Mouse (Mus musculus) kidney, adult 11 months (tissue): Measurements from ENCODE around the gene Dapp1.
"Not testable (repeated sequence)": the region's sequence is repeated elsewhere in the genome, so short reads cannot be mapped to it uniquely, and the experiment has no call there.

ENCODE experiments used
- DNase-seq: peaks from one replicate; pipeline ENCODE4 v3.0.0; 2022

Dapp1 gene

DNA sequence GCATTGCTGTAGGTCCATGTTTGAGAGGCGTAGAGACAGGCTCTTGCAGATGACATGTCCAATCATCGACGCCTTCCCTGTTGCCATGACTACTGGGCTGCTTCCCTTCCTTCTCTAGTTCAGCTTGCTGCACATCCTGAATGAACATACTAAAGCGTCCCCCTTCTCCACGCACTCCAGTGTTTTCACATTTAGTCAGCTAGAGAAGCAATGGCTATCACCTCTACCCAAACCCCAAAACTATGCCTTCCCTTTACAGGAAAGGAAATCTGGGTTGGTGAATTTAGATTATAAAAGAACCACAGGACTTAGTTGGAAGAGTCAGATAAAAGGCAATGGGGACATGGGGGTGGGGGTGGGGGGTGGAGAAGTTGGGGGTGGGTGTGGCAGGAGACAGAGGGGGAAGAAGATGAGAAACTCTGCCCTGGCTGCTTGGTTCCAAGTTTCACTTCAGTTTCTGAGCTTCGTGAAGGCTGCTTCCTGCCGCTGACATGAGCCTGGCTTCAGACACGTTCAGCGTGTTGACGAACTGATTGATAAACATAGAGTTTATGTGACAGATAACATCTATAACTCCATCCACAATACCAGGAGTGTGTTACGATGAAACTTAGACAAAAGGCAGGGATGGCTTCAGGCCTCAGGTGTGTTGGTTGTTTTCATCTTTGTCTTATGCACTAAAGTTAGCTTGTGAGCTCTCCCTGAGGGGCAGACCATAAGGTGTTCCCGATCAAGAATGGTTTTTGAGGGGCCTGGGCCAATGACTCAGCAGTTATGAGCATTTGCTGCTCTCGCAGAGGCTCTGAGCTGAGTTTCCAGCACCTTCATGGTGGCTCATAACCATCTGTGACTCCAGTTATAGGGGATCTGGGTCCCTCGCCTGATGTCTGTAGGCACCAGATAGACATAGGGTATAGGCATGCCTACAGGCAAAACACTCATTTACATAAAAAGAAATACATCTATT is 28.1 kb downstream of the Dapp1 start:
- no peak for DNase-seq

DNA sequence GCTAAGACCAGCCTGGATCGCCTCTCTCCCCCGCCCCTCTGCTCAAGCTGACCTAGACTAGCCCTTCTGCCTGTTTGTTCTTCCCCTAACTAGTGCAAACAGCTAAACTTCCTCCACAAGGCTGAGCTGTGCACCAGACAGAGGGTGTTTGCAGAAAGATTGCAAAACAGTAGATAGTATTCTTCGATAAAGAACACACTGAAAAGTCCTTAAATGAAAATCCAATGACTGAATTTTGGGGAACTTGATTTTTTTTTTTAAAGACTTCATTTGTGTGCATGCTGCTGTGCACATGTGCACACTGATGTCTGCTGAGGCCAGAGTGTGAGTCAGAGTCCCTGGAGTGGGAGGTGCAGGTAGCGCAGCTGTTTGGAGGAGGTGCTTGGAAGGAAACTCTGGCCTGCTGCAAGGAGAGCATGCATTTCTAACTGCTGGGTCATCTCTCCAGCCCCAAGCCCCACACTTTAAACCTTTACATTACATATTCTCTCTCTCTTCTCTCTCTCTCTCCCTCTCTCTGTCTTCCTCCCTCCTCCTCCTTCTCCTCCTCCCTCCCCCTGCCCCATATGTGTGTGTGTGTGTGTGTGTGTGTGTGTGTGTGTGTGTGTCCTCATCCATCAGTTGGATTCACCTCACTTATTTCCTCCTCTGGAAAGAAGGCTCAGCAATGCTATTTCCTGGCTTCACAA is 29.0 kb downstream of the Dapp1 start:
- no peak for DNase-seq

DNA sequence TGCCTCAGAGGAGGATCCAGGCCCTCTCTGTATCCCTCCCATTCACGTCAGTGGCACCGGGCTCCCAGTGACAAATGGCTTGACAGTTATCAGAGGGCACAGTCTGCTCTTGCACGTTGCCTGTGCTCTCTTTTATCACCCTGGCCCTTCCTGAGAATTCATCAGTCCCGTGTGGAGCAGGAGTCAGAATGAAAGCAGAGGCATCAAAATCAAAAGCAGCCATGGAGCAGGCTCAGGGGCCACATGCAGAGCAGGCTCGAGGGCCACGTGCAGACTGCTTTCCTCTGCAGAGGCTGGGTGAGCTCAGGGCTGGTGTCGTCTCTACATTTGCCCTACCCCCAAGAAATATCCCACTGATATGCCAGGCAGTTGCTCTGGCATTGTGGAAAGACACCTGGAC is 29.5 kb downstream of the Dapp1 start:
- DNase-seq = no peak

DNA sequence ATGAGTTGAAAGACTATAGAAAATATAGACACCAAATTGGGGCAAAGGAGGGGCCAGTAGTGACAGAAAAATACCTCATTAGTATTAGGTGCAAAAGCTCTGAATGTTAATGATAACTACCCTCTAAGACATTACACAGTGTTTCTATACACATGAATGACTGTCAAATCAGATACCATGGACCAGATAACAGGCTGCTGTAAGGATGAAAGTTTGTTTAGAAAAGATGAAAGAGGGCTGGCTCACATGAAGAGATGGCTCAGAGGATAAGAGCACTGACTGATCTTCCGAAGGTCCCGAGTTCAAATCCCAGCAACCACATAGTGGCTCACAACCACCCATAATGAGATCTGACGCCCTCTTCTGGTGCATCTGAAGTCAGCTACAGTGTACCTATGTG is 30.0 kb downstream of the Dapp1 start:
- DNase-seq = not testable (repeated sequence)

DNA sequence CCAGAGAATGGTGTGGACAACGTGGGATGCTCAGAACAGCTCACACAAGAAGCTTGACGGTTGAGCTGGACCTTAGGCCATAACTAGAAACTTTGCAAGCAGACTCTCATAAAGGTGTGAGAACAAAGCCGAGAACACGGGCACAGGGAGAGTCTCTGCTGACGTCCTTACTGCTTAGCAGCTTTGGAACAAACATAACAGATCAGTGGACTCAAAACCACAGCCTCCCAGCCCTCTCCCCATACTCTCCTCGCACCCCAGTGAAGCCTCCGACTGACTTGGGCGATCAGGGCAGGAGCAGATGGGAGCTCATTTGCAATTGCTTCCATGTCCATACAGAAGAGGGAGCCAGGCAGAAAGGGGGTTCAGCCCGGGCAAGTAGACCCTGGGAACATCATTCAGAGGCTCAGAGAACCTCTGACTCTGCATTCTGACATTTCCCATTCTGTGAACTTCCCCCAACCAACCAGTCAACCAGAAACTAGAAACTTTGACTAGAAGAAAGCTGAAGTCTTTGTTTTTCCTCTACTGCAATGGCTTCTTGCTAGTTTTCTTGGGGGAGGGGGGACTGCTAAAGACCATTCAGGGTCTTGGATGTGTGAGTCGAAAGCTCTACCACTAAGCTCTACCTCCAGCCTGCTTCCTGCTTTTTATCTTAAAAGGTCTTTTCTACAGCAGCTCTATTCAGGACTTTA is 31.0 kb downstream of the Dapp1 start:
- DNase-seq = no peak

DNA sequence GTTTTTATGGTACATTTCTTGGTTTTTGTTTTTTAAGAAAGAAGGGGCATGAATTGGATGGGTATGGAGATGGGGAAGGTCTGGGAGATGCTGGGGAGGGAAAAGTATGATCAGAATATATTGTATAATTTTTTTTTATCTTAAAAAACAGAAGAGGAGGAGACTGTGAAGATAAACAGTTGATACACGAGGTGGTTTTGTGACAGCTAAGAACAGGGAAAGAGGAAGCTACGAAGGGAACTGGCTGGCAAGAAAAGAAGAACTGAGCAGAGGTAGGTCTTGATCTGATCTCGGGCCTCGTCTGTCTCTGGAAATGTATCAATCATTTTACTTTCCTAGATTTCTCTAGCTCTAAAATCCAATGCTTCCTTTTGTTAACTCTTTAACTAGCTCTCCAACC is 33.8 kb downstream of the Dapp1 start:
- no peak for DNase-seq

DNA sequence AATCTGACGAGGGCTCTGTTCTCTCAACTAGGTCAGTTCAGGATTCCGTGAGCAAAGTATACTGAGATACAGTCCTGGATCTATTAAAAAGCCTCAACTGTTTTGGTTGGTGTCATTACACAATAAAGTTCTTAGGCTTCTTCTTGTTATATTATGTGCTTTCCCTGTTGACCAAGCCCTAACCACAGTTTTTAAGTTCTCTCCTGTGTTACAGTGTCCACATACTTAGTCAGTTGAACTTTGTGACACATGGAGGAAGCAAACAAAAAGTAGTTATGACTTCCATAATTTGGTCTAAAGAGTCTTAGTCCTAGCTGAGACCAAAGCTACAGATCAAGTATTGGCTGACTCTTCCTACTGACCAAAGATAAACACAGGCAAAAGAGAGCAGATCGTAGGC is 34.5 kb downstream of the Dapp1 start:
- no peak for DNase-seq

DNA sequence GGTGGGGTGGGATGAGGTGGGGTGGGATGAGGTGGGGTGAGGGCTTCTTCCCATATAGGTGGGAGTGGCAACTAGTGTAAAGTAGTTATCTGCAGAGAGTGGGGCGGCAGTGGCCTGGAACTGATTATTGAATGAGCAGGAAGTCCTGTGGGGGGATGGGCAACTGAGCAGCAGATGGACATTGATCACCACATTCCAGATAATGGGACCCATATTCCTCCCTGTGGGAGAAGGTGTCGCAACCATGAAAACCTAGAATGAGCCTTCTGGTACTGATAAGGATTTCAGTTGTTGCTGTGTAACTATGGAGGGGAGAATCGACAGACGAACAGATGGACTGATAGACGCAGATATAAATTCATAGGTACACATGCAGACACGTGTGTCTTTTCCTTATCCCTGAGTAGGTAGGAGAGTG is 37.6 kb downstream of the Dapp1 start:
- DNase-seq = no peak

DNA sequence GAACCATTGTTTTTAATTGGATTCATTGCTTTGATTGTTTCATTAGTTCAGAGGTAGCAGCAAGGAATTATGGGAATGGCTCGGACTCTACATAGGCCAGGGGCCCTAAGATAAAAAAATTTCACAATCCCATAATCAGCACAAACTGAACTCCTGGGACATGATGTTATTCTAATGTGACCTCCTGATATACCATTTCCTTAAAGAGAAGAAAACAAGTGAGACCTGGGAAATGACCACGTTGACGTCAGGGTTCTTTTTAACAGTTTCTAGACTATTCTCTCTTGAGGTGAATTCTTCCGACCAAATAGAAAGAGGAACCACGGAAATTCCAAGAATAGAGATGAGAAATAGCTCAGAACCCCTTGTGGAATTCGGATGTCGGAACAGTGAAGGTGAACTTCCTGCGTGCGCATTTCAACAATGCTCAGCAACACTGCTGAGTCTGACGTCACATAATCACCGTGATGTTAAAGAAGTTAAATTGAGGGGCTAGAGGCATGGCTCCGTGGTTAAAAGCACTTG is 39.2 kb downstream of the Dapp1 start:
- DNase-seq = no peak

DNA sequence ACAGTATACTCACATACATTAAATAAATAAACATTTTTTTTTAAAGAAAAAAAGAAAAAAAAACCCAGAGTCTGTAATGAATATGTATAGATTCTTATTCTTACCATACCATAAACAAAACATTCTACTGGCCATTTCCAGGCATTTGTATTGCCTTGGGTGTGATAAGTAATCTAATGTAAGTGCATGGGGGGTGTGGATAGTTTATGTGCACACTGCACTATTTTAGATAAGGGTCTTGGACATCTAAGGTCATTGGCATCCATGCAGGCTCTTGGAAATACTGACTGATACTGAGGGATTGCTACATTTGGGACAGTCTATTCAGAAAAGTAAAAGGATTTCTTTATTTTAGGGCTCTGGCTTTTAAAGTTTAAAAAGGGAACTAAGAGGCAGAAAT is 39.8 kb downstream of the Dapp1 start:
- DNase-seq = no peak

DNA sequence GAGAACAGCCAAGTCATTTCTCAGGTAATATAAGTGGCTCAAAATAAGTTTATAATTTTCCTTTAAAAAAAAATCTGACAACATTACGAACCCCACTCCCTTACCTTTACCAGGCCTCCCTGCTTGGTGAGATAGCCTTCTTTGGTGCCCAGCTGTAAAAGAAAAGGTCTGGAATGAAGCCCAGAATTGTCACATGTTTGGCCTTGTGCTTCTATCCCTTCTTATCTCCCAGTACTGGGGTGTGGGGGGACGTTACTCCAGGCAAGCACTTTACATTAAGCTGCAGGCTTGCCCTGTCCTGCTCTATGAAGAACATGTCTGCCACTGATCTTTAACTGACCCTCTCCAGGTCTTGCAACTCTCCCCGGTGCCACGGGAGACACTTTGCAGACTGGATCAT is 40.6 kb downstream of the Dapp1 start:
- no peak for DNase-seq

DNA sequence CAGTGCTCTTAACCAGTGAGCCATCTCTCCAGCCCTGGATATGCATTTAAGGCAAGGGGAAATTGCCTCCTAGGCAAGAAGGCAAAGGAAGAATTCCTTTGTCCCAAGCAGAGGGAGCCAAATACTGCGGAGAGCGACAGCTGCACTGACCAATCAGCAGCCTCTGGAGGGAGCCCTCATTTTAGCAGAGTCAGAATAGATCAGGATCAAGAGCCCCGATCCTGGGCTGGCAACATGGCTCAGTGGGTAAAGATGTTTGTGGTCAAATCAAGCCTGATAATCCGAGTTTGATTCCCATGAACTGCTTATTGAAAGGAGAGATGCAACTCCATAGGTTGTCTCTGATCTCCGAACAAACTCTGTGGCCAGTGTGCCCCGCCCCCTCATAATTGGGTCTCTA is 42.7 kb downstream of the Dapp1 start:
- DNase-seq = no peak

DNA sequence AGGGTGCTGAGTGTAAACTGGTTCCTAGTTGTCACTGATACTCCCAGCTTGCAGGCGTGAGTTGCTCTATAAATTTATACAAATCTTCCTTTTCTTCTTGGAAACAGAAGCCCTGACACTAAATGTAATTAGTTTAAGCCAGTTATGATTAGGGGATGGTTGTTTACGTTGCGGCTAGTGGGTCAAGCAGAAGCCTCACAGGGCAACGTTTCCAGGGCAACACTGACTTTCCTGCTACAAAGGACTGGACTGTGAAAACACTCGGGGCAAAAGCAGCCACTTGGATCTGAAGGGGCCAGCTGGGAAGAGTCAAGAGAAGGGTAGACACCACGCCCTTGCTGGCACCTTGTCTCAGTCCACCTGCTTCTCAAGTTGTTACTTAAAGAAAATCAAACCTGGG is 44.8 kb downstream of the Dapp1 start:
- no peak for DNase-seq

DNA sequence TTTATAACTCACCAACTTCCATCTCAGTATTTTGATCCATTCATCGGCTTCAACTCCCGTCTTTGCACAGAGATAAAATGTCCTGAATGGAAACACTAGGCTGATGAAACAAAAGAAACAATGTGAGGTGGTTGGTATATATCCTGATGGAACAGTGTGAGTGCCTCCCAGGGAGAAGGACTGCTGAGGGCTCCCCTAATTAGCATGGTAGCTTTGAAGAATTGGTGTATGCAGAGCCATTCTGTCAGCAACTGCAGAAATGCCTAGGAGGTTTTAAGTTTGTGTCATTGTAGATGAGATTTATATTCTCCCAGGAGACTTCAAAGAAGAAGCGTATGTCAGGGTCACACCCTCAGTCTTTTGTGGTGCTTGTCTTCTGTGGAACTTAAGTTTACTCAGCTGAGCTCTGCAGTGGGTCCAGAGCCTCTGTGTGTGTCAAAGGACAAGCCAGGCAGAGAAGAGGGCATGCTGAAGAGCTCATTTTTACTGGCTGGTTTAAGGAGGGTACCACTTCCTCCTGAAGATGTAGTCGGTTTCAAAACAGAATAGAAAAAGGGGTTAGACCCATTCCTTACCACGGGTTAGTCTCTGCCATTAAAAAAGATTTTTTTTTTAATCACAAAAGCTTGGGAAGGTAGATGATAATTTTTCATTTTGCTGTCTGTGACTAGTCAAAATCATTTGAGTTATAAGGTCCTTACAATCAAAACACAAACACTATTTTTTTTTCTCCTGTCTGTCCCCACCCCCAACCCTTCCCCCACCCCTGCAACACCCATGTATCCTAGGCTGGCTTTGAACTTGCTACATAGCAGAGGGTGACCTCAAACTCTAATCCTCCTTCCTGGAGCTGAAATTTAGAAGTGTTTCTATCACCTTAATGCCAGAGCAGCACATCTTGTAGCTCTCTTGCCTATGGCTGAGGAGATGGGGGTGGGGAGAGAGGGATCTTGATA is 45.5 kb downstream of the Dapp1 start:
- no peak for DNase-seq

DNA sequence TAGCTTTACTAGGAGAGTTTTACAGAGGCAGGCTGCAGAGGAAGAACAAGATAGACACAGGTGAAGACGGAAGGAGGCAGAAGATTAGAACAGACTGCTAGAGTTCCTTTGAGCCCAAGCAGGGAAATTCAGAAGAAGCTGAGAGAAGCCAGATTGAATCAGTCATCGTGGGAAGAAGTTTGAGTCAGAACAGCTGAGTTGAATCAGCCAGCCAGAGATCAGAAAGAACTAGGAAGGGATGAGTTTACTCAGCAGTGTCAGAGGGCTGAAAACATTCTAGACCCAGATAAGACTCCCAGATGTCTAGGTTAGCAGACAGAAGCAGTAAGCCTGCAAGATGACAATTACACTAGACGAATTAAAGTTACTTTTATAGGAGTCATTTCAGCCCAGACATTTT is 47.4 kb downstream of the Dapp1 start:
- DNase-seq = no peak

DNA sequence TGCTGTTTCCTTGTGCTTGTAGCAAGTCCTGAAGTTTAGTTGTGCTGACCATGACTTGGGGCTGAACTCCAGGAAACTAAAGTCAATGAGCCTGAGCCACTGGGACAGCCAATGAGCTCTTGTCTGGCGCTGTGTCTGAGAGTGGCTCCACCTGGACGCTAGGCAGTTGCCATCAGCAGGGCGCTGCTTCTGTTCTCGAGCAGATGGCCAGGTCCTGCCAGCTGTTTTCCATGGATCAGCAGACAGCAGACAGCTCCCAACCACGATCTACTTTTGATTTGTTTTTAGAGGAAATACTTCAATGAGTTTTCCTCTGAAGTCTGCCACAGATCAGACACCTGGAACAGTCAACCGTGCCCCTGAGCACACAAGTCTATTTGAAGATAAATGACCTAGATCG is 48.6 kb downstream of the Dapp1 start:
- no peak for DNase-seq

DNA sequence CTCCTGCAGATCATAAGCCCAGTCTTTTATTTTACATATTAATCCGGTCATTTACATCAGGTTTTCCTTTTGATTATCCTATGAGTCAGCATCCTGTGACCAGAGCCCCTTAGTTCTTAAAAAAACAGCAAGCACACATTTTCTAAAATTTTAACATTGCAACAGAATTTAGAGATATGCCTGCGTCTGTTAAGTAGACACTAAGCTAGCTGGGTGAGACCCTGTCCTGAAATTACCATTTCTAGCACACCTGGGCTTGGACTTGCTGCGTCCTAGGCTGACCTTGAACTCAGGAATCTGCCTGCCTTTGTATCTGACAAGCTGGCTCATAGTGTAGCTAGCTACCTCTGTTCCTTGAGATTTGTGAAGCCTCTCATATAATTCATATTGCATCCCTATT is 51.4 kb downstream of the Dapp1 start:
- no peak for DNase-seq

DNA sequence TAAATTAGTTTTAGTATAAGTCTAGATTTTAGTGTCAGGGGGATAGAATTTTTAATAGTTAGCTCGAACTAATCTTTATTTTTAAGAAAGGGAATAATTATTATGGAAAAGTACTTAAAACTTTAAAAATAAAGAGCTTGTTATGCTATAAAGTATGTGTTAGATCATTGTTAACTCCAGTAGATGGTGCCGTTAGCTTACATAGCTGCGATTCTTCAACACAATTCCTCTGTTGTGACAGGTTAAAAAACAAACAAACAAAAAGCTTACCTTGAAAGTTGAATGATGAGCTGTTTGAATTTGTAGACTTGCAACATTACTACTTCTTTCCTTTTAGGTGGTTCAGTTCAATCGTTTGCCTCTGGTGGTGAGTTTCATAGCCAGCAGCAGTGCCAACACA is 54.3 kb downstream of the Dapp1 start:
- no peak for DNase-seq

DNA sequence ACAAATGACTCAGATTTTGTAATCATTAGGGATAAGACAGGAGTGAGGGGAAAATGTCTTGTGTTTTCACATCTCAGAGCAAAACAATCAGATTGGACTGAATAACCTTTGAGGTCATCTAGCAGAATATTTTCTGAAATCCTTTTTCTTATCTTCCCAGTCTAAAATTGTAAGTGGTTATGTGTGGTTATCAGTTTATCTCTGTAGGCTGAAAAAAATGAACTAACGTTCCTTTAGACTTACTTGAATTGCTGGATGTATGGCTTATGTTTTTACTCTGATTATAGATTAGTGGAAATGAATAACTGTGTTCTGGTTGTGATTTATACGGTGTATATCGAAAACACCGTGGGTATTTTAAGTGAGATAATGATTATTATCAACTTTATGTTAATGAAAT is 60.8 kb downstream of the Dapp1 start:
- no peak for DNase-seq

DNA sequence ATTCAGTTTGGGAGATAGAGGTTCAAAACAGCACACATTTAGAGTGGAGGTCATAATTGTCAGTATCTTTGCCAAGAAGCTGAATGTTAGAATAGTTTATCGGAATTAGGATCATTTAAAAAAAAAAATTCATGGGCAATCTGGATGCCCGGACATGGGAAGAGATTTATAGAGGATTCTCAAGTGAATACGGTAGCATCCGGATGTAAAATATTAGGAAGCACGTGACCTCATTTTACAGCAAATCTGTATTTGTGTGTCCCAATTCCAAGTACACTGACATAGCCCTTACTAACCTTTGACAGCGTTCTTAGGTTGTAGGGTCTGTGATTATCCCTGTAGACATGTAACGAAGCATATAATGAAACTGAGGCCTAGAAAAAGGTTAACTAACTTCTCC is 61.9 kb downstream of the Dapp1 start:
- no peak for DNase-seq

DNA sequence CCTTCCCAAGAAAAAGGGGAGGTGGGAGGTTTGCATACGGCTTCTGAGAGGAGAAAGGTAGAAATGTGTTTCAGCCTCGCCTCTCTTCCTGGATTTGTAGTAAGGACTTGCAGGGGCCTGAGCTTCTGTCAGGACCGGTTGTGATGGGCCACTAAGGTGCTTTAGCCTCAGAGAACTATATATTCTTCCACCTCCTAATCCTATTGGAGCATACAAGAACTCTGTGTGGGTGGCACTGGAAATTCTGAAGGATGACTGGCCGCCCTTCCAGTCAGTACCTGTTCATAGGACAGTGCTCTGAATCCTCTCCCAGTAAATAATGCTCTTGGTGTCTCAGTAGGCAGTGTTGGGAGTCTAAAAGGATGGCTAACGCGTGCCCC is 62.4 kb downstream of the Dapp1 start:
- DNase-seq = peak; percentile 14

DNA sequence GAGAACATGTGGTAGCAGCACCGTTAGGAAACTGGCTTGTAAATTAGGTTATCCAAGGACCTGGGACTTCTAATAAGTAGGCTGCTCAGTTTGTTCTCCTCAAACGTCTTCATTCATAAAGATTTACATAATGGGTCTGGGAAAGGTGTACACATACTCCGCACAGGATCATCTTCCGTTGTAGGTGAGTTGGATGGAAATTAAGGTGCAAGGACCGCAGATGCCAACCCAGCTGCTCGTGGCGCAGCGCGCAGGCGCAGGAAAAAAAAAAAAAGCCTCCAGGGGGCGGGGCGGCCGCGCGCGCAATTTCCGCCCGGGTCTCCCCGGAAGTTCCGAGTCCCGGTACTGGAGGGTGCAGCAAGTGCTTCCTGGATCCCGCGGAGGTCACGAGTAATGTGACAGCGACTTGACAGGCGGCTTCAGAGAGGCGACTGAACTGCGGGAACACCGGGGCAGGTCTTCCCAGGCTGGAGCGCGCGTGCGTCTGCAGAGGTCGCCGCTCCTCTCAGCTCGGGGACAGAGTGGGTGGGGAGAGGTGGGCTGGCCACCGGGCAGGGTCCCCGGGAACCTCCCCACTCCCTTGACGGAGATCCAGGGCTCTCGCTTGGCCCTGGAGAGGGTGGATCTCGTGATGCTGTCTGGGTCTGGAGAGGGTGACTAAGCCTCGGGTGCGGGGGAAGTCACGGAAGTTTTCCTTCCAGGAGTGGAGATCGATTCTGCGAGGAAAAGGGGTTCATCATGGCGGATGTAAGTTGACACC is 63.0 kb downstream of the Dapp1 start, which contains the start of gene Lamtor3:
Gene Lamtor3, plus strand, starts transcription at position 335 of the 760 bp plus-strand sequence.
- DNase-seq = peak; percentile 86
